Comparison of ENCODE assay signal across 34 mouse cellular contexts in genomic region chr7:142418679-142419078, GRCm38 (mm10). TPM values are rescaled to one million over a fixed set of nuclear protein-coding genes. Genes with fewer than 3 reads are reported as not detected.
DNase-seq lines count a peak whose midpoint lies in the region; ATAC-seq and TF ChIP-seq lines count a peak whose summit lies in the region.
"Had no signal": no experiment of that assay in that cellular context is flagged by ENCODE, and none has a peak within 500 bp of the region (broad histone marks: within the 10 kb centered on the region; RNA-seq: fewer than 3 reads in every experiment).

No protein-coding gene starts in this region.

- H3K36me3 ChIP-seq in liver, embryonic 13.5 days = no peaks in the 10 kb centered on the region
- no peaks in the 10 kb centered on the region for H3K36me3 ChIP-seq in liver, embryonic 16.5 days (ENCODE audit: control insufficient read depth, insufficient read depth)
- H3K36me3 ChIP-seq in stomach, postnatal 0 days (ENCODE audit: control insufficient read depth, insufficient read depth, low read length) = no peaks in the 10 kb centered on the region
- H3K36me3 ChIP-seq in limb, embryonic 10.5 days = no peaks in the 10 kb centered on the region
- H3K36me3 ChIP-seq: embryonic facial prominence, embryonic 13.5 days; heart, embryonic 15.5 days; hindbrain, embryonic 12.5 days had no signal

- H3K9me3 ChIP-seq in liver, embryonic 13.5 days (replicated peaks) = no peaks in the 10 kb centered on the region
- no peaks in the 10 kb centered on the region for H3K9me3 ChIP-seq in liver, embryonic 16.5 days (replicated peaks; ENCODE audit: control insufficient read depth, low read length)
- no peaks in the 10 kb centered on the region for H3K9me3 ChIP-seq in stomach, postnatal 0 days (ENCODE audit: control insufficient read depth, low read length)
- no peaks in the 10 kb centered on the region for H3K9me3 ChIP-seq in limb, embryonic 10.5 days (replicated peaks)
- H3K9me3 ChIP-seq: embryonic facial prominence, embryonic 13.5 days; heart, embryonic 15.5 days; hindbrain, embryonic 12.5 days had no signal

- no peak overlapping the region for H3K9ac ChIP-seq in liver, embryonic 13.5 days
- H3K9ac ChIP-seq in liver, embryonic 16.5 days (ENCODE audit: low read depth, low read length) = no peak overlapping the region
- H3K9ac ChIP-seq in stomach, postnatal 0 days (ENCODE audit: low read length) = no peak overlapping the region
- H3K9ac ChIP-seq: embryonic facial prominence, embryonic 13.5 days; heart, embryonic 15.5 days; hindbrain, embryonic 12.5 days; lung, embryonic 14.5 days had no signal

- no peak for ATAC-seq in liver, embryonic 13.5 days (ENCODE audit: low read depth)
- ATAC-seq in liver, embryonic 16.5 days (ENCODE audit: low read depth) = no peak
- ATAC-seq in stomach, postnatal 0 days (ENCODE audit: low FRiP score, low TSS enrichment) = no peak
- ATAC-seq: activated CD4-positive, CD25-positive, alpha-beta regulatory T cell, adult 4 months; forebrain, embryonic 16.5 days; intestine, postnatal 0 days; midbrain, embryonic 16.5 days had no signal

- TF ChIP-seq EP300 in stomach, postnatal 0 days (optimal IDR thresholded peaks at IDR 0.05) = no peak

- no peak overlapping the region for H3K4me3 ChIP-seq in liver, embryonic 13.5 days (replicated peaks)
- H3K4me3 ChIP-seq in liver, embryonic 16.5 days (ENCODE audit: low read depth, low read length) = no peak overlapping the region
- no peak overlapping the region for H3K4me3 ChIP-seq in stomach, postnatal 0 days (ENCODE audit: low read depth, low read length)
- no peak overlapping the region for H3K4me3 ChIP-seq in limb, embryonic 10.5 days
- H3K4me3 ChIP-seq: embryonic facial prominence, embryonic 13.5 days; heart, embryonic 15.5 days; hindbrain, embryonic 12.5 days; left cerebral cortex, adult 2 months had no signal

- 90% methylated on average over 8 of the region's 8 CpGs for WGBS in liver, embryonic 13.5 days (ENCODE audit: insufficient replicate concordance)
- WGBS in liver, embryonic 16.5 days (ENCODE audit: insufficient replicate concordance) = 93% methylated on average over 8 of the region's 8 CpGs
- WGBS in stomach, postnatal 0 days = 77% methylated on average over 8 of the region's 8 CpGs
- 93% methylated on average over 8 of the region's 8 CpGs for WGBS in limb, embryonic 10.5 days

- no peak for DNase-seq in liver, embryonic 13.5 days
- no peak for DNase-seq in liver
- DNase-seq in ZHBTc4 (ENCODE audit: low read depth, low spot score) = peak; percentile 46
- no peak for DNase-seq in stomach, postnatal 0 days (ENCODE audit: low spot score)
- no peak for DNase-seq in left cerebral cortex, postnatal 25 days (ENCODE audit: low spot score in 2 of 2)
- DNase-seq in adrenal gland, adult 18-20 months (ENCODE audit: low spot score in 2 of 2) = no peak
- no peak for DNase-seq in limb, embryonic 10.5 days (ENCODE audit: low spot score)
- DNase-seq: adrenal gland, adult 8-10 months; cerebellum, adult 11 months; cerebellum, postnatal 10 days; kidney, adult 9 months; kidney, postnatal 10 days; lung, embryonic 14.5 days; lung, postnatal 14 days; right cerebral cortex, postnatal 4 days had no signal

- no peak overlapping the region for H3K4me2 ChIP-seq in liver, embryonic 13.5 days
- no peak overlapping the region for H3K4me2 ChIP-seq in liver, embryonic 16.5 days (ENCODE audit: low read depth, low read length)
- no peak overlapping the region for H3K4me2 ChIP-seq in stomach, postnatal 0 days (replicated peaks; ENCODE audit: low read depth)
- H3K4me2 ChIP-seq: embryonic facial prominence, embryonic 13.5 days; heart, embryonic 15.5 days; hindbrain, embryonic 12.5 days; lung, embryonic 14.5 days; midbrain, embryonic 11.5 days had no signal

- peak; percentile 32 for TF ChIP-seq CTCF in stomach, postnatal 0 days (IDR thresholded peaks at IDR 0.05; ENCODE audit: low read depth)

- peaks cover 50% of the 10 kb centered on the region for H3K4me1 ChIP-seq in liver, embryonic 13.5 days (replicated peaks)
- H3K4me1 ChIP-seq in liver, embryonic 16.5 days (ENCODE audit: control insufficient read depth, low read depth, low read length) = peaks cover 36% of the 10 kb centered on the region
- no peaks in the 10 kb centered on the region for H3K4me1 ChIP-seq in stomach, postnatal 0 days (replicated peaks; ENCODE audit: control insufficient read depth, insufficient read depth)
- no peaks in the 10 kb centered on the region for H3K4me1 ChIP-seq in limb, embryonic 10.5 days
- H3K4me1 ChIP-seq: embryonic facial prominence, embryonic 13.5 days; heart, embryonic 15.5 days; hindbrain, embryonic 12.5 days had no signal

- no peaks in the 10 kb centered on the region for H3K27me3 ChIP-seq in liver, embryonic 13.5 days
- H3K27me3 ChIP-seq in liver, embryonic 16.5 days (ENCODE audit: control insufficient read depth, insufficient read depth, low read depth, low read length) = no peaks in the 10 kb centered on the region
- H3K27me3 ChIP-seq in stomach, postnatal 0 days (ENCODE audit: control insufficient read depth, insufficient read depth, low read length) = no peaks in the 10 kb centered on the region
- H3K27me3 ChIP-seq in limb, embryonic 10.5 days (ENCODE audit: low read depth, poor library complexity, severe bottlenecking) = no peaks in the 10 kb centered on the region
- H3K27me3 ChIP-seq: embryonic facial prominence, embryonic 13.5 days; heart, embryonic 15.5 days; hindbrain, embryonic 12.5 days had no signal

- peak overlapping the region; percentile 95 for H3K27ac ChIP-seq in liver, embryonic 13.5 days
- H3K27ac ChIP-seq in liver, embryonic 16.5 days (ENCODE audit: low read length) = peak overlapping the region; percentile 93; the same call in 1 of the 2 replicates
- no peak overlapping the region for H3K27ac ChIP-seq in stomach, postnatal 0 days (replicated peaks)
- H3K27ac ChIP-seq in limb, embryonic 10.5 days = no peak overlapping the region
- H3K27ac ChIP-seq: embryonic facial prominence, embryonic 13.5 days; heart, embryonic 15.5 days; hindbrain, embryonic 12.5 days; left cerebral cortex, adult 2 months had no signal

- intact Hi-C loops in left cerebral cortex, postnatal 25 days (cut with DNase I) = no loop called here

RNA-seq across cellular contexts. Expression of gene Syt8, which starts 16.0 kb away (rescaled TPM):
- polyA plus RNA-seq in liver, embryonic 13.5 days (2015; fragmentation: Nextera tagmentation; extraction: Ambion mirVana) = not detected in 2 replicates
- polyA plus RNA-seq in liver, embryonic 16.5 days (2015; fragmentation: Nextera tagmentation; extraction: Ambion mirVana) = 0.14 TPM in 1 of 2 replicates, not detected in the other
- polyA plus RNA-seq in stomach, postnatal 0 days (2015; fragmentation: Nextera tagmentation; extraction: Ambion mirVana) = 70.7 and 78.9 TPM in 2 replicates
- not detected for total RNA-seq in left cerebral cortex, postnatal 25 days (2021)
- not detected for total RNA-seq in adrenal gland, adult 18-20 months (2021)
- polyA plus RNA-seq in limb, embryonic 10.5 days (2016; fragmentation: Nextera tagmentation; extraction: Ambion mirVana) = 0.25 TPM in 1 of 2 replicates, not detected in the other
- total RNA-seq: adrenal gland, postnatal 4 days; common myeloid progenitor, adult 5-6 weeks; gastrocnemius, adult 8-10 months; heart, postnatal 25 days; layer of hippocampus, postnatal 10 days; left cerebral cortex, adult 2 months; left cerebral cortex, postnatal 36 days had no signal
- polyA plus RNA-seq: activated CD4-positive, CD25-positive, alpha-beta regulatory T cell, adult 4 months; forebrain, embryonic 11.5 days; forebrain, embryonic 16.5 days; lung, embryonic 14.5 days; midbrain, embryonic 11.5 days; midbrain, embryonic 16.5 days; neural tube, embryonic 11.5 days had no signal

RNA-seq across cellular contexts. Expression of gene Tnni2, which starts 22.9 kb away (rescaled TPM):
- polyA plus RNA-seq in liver, embryonic 13.5 days (2015; fragmentation: Nextera tagmentation; extraction: Ambion mirVana) = 3.4 and 4.3 TPM in 2 replicates
- polyA plus RNA-seq in liver, embryonic 16.5 days (2015; fragmentation: Nextera tagmentation; extraction: Ambion mirVana) = 17.8 and 41.4 TPM in 2 replicates
- 19.1 and 19.6 TPM in 2 replicates for polyA plus RNA-seq in stomach, postnatal 0 days (2015; fragmentation: Nextera tagmentation; extraction: Ambion mirVana)
- total RNA-seq in left cerebral cortex, postnatal 25 days (2021) = not detected
- 10 to 100 TPM in 1 of 2 experiments, under 1 TPM in 1; 0.83 to 10.2 TPM for total RNA-seq in adrenal gland, adult 18-20 months (2021)
- polyA plus RNA-seq in limb, embryonic 10.5 days (2016; fragmentation: Nextera tagmentation; extraction: Ambion mirVana) = 2.4 and 3.6 TPM in 2 replicates
- total RNA-seq: layer of hippocampus, postnatal 10 days had no signal
- polyA plus RNA-seq: activated CD4-positive, CD25-positive, alpha-beta regulatory T cell, adult 4 months; forebrain, embryonic 16.5 days had no signal

RNA-seq across cellular contexts. Expression of gene Ctsd, which starts 30.8 kb away (rescaled TPM):
- polyA plus RNA-seq in liver, embryonic 13.5 days (2015; fragmentation: Nextera tagmentation; extraction: Ambion mirVana) = 297 and 306 TPM in 2 replicates
- 408 and 415 TPM in 2 replicates for polyA plus RNA-seq in liver, embryonic 16.5 days (2015; fragmentation: Nextera tagmentation; extraction: Ambion mirVana)
- polyA plus RNA-seq in stomach, postnatal 0 days (2015; fragmentation: Nextera tagmentation; extraction: Ambion mirVana) = 798 and 841 TPM in 2 replicates
- 100 to 1,000 TPM; 318 to 337 TPM for total RNA-seq in left cerebral cortex, postnatal 25 days (2021)
- total RNA-seq in adrenal gland, adult 18-20 months (2021) = 1,000 to 10,000 TPM; 1,152 to 1,350 TPM
- polyA plus RNA-seq in limb, embryonic 10.5 days (2016; fragmentation: Nextera tagmentation; extraction: Ambion mirVana) = 121 and 132 TPM in 2 replicates

RNA-seq across cellular contexts. Expression of gene Gm49369, which starts 36.2 kb away (rescaled TPM):
- polyA plus RNA-seq in liver, embryonic 13.5 days (2015; fragmentation: Nextera tagmentation; extraction: Ambion mirVana) = 0.61 TPM in 1 of 2 replicates, not detected in the other
- polyA plus RNA-seq in liver, embryonic 16.5 days (2015; fragmentation: Nextera tagmentation; extraction: Ambion mirVana) = 1.4 and 1.8 TPM in 2 replicates
- 0.80 and 0.81 TPM in 2 replicates for polyA plus RNA-seq in stomach, postnatal 0 days (2015; fragmentation: Nextera tagmentation; extraction: Ambion mirVana)
- 1 to 10 TPM in 1 of 2 experiments, under 1 TPM in 1; 0.57 to 6.8 TPM for total RNA-seq in left cerebral cortex, postnatal 25 days (2021)
- total RNA-seq in adrenal gland, adult 18-20 months (2021) = 1 to 10 TPM; 3.1 to 9.4 TPM
- polyA plus RNA-seq in limb, embryonic 10.5 days (2016; fragmentation: Nextera tagmentation; extraction: Ambion mirVana) = 0.63 and 1.1 TPM in 2 replicates
- polyA plus RNA-seq: activated CD4-positive, CD25-positive, alpha-beta regulatory T cell, adult 4 months; embryonic facial prominence, embryonic 13.5 days; forebrain, embryonic 11.5 days; forebrain, embryonic 16.5 days; hindbrain, embryonic 12.5 days; intestine, postnatal 0 days; lung, embryonic 14.5 days; neural tube, embryonic 11.5 days; spleen, adult 2 months had no signal

RNA-seq across cellular contexts. Expression of gene Lsp1, which starts 41.9 kb away (rescaled TPM):
- 14.2 and 15.5 TPM in 2 replicates for polyA plus RNA-seq in liver, embryonic 13.5 days (2015; fragmentation: Nextera tagmentation; extraction: Ambion mirVana)
- 21.6 and 26.2 TPM in 2 replicates for polyA plus RNA-seq in liver, embryonic 16.5 days (2015; fragmentation: Nextera tagmentation; extraction: Ambion mirVana)
- 107 and 110 TPM in 2 replicates for polyA plus RNA-seq in stomach, postnatal 0 days (2015; fragmentation: Nextera tagmentation; extraction: Ambion mirVana)
- total RNA-seq in left cerebral cortex, postnatal 25 days (2021) = 1 to 10 TPM; 5.2 to 5.4 TPM
- 10 to 100 TPM; 17.0 to 24.2 TPM for total RNA-seq in adrenal gland, adult 18-20 months (2021)
- polyA plus RNA-seq in limb, embryonic 10.5 days (2016; fragmentation: Nextera tagmentation; extraction: Ambion mirVana) = 28.7 and 31.1 TPM in 2 replicates

Comparison
In these comparisons a context has a peak if more than half of its experiments do, and no peak if none do; other contexts are left out.
1. H3K27ac ChIP-seq: peak in liver, embryonic 13.5 days (single experiment) and liver, embryonic 16.5 days (single experiment); none in stomach, postnatal 0 days (single experiment) and limb, embryonic 10.5 days (single experiment).
2. RNA of gene Syt8, which starts 16.0 kb away (polyA plus RNA-seq): 70.7 to 78.9 TPM in stomach, postnatal 0 days; 0.14 TPM in liver, embryonic 16.5 days, 0.25 TPM in limb, embryonic 10.5 days and not detected in liver, embryonic 13.5 days; every median in the first group is over 10 times any median in the second.